Mouse (Mus musculus) heart, adult 18-20 months (tissue): ENCODE measurements around the gene Exosc5. TPM values are rescaled to one million over a fixed set of nuclear protein-coding genes. Genes with fewer than 3 reads are reported as not detected.

Source experiments
- DNase-seq, 2 experiments: peaks; one replicate each; pipeline ENCODE4 v3.0.0; 2021 to 2022; ENCODE audit warnings: mixed read lengths in 1 of 2
- long read RNA-seq, 2 experiments: library from polyadenylated mRNA; stranded (forward); transcript quantifications; one replicate each; pipeline ENCODE4 v2.0.0; 2021
- total RNA-seq, 2 experiments: library from RNA; stranded (reverse); gene quantifications; 2 replicates each; pipeline ENCODE4 v1.2.3; 2021

Gene Exosc5
- total RNA-seq, result 10 to 100 TPM; 17.2 to 17.5 TPM
- long read RNA-seq, experiment 1, transcript Exosc5-201 (6 exons, 1,020 nt), result major isoform, 7 of 9 reads
- long read RNA-seq, experiment 1, partial matches to known transcripts, result 0 of 9 reads
- long read RNA-seq, experiment 1, other reads (novel, unspliced or antisense), result 2 of 9 reads
- long read RNA-seq, experiment 2, transcript Exosc5-201 (6 exons, 1,020 nt), result major isoform, 6 of 6 reads
- long read RNA-seq, experiment 2, partial matches to known transcripts, result 0 of 6 reads
- long read RNA-seq, experiment 2, other reads (novel, unspliced or antisense), result 0 of 6 reads

DNA sequence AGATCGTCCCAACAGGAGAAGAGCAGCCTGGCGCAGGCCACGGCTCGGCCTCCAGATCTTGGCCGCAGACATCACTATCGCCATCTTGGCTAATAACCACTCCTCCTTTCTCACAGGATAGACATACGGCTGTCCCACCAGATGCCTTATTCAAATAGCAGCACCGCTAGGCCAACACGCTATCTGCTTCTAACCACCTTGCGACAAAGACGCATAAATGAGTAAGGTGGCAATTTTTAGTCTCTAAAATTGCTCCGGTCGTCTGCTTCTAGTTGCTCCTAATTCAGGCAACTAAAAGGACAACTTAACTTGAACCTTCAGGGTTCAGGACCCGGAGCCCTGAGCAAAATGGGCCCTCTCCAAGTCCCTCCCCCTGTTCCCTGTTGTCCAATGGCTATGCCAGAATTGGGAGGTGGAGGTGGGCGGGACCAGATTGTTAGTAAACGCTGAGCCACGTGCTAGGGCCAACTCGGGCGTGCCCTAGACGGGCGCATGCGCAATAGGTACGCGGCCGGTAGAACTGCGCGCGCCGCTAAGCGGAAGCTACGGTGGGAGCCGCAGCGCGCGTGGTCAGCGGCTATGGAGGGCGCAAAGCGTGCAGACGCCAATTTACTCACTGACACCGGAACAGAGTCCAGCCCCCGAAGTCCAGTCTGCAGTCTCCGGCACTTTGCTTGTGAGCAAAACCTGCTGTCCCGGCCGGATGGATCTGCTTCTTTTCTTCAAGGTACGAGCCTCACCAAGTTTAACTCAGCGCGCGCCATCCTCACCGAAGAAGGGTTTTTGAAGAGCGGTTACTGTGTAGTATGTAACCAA lies at the start of gene Exosc5, which contains the start of gene Bckdha:
Exosc5 (plus strand) TSS at position 508 of the 816 bp plus-strand sequence.
Bckdha (minus strand) TSS at position 325 of the 816 bp plus-strand sequence.
- DNase-seq, result peak; percentile 100

- DNase-seq, result no peak
Observed at GRCm38 (mm10) chr7:25610056-25610455, 48.9 kb upstream of the Exosc5 start.

- DNase-seq, result no peak
Observed at GRCm38 (mm10) chr7:25611501-25611900, 47.5 kb upstream of the Exosc5 start.

DNA sequence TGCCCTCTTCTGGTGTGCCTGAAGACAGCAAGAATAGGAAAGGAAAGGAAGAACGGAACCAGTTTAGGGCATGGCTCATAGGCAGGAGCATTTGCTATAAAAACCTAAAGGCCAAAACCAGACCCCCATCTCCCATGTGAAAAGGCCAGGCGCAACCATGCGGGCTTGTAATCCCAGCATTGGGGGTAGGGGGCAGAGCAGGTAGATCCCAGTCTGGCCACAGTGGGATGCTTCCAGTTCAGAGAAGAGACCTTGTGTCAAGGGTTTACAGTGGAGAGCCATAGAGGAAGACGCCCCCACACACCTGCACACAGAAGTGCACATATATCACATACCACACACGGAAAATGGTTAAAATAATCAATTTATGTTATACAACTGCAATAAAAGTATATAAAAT lies 44.9 kb upstream of the Exosc5 start:
- no peak for DNase-seq

DNA sequence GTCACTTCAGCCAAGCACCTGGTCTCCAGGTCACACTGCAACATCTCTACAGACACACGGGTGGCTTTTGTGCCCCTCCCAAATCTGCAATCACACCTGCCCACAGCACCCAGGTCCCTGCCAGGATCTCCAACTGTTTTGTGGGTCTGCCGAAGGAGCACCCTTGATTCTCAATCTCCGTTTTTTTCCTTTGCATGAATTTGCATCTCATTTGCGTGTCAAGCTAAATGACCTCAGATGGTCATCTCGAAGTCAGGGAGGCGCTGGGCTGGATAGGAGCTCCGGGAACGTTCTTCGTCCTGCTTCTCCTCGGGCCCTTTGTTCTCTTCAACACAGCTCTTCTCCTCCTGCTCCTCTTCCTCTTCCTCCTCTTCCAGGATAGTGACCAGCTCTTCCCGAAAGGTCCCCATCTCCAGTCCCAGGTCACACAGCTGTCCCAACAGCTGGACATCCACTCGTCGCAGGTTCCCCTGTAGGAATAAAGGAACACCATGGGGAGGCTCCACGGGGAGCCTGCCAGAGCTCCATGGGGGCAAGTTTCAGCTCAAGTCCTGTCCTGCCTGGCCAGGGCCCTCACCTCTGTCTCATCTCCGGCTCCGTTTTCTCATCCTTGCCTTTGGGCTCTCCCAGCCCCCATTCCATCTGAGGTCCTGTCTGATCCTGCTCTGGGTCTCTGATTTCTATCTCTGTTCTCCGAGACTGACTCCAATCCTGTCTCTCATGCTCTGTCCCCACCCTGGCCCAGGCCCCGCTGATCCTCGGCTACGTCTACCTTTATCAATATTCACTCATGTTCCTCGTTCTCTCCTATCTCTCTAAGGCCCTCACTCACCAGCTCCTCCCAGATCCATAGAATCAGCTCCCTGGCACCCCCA lies 43.9 kb upstream of the Exosc5 start:
- no peak for DNase-seq

DNA sequence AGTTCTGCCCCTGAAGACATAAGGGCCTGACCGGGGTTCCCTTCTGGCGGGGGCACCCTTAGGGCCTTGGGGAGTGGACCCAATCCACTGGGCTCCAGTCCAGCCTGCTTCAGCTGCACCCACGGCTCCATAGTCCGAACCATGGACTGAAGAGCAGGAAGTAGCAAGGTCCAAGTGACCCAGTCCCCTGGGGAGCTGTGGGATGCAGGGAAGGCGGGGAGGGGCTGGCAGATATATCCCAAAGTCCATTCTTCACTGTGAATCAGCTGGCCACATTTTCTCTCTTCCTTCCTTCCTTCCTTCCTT lies 43.3 kb upstream of the Exosc5 start, which contains the start of gene Erich4:
Erich4 (minus strand) TSS at position 187 of the 306 bp plus-strand sequence.
- no peak for DNase-seq

DNA sequence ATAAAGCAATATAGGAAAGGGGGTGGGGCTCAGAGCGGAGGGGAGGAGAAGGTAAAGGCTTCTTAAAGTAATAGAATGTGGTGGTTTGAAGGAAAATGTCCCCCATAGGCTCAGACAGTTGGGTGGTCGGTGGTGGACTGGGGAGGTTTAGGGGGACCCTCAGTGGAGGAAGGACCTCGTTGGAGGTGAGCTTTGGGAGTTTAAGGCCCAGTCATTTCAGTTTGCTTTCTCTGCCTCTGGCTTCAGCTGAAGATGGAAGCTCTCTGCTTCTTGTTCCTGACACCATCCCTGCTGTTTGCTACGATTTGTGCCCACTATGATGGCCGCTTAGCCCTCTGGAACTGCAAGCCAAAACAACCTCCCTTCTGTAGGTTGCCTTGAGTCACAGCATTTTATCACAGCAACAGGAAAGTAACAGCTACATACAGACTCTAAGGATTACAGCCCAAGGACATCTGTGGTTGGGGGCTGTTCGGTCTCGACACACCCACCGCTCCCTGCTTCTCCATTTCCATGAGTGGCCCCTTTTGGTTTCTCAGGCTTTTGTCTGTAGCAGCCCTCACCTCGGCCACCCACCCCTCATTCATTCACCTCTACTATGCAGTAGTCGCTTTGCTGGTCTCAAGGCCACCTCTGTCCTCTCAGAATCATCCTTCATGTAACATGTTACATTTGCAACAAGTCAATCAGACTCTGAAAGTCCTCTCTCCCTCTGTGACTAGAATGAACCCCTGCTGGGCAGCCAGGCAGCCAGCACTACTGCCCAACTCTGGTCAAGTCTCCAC lies 41.4 kb upstream of the Exosc5 start:
- DNase-seq, result no peak

DNA sequence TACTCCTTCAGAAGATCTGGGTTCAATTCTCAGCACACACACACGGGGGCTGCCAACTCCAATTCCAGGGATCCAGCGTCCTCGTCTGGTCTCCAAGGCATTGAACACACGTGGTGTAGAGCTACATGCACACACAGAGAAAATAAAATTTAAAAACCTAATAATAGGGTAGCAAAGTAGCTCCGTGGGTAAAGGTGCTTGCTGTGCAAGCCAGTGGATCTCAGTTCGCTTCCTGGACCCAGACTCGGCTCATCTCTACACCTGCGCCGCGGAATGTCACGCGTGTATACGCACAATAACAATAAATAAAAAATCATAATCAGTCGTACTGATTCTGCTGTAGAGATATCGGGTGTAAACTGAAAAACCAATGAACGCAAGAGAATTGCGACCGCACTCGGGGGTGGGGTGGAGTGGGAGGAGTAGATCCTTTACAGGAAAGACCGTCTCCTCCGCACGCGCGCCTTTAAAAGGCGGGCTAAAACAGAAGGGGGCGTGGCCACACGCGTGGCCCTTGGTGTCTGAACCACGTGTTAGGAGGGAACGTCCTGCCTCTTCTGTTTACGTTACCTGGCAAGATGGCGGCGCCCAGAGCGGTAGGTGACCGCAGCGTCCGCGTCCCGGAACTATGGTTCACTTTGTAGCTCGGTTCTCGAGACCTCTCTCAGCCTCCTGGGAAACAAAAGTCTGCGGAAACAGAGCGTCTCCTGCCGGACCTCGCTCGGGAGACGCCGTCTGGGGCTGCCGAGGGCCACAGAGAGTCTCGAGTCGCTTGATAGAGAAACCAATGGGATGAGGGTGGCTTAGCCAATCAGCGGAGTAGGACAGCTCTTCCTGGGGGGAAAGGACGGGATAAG lies 39.9 kb upstream of the Exosc5 start, which contains the start of gene Dmac2:
Dmac2 (plus strand) TSS at position 550 of the 857 bp plus-strand sequence.
- DNase-seq, result peak; percentile 96 to 98

- no peak for DNase-seq
Observed at GRCm38 (mm10) chr7:25619722-25619991, 39.3 kb upstream of the Exosc5 start.

DNA sequence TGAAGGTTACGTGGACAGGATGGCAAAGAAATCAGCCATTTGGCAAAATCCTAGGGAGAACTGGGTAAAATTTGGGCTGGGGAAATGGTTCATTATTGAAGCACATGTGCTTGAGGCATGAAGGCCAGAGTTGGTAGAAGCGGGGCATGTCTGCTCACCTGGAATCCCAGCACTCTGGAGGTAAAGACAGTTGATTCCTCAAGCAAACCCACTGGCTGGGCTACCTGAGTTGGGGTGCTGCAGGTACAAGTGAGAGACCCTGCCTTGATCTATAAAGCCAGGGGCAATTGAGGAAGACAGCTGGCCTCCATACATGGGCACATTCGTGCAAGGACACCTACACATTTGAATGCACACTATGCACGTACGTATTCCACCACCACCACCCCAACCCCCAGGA lies 38.9 kb upstream of the Exosc5 start:
- no peak for DNase-seq

DNA sequence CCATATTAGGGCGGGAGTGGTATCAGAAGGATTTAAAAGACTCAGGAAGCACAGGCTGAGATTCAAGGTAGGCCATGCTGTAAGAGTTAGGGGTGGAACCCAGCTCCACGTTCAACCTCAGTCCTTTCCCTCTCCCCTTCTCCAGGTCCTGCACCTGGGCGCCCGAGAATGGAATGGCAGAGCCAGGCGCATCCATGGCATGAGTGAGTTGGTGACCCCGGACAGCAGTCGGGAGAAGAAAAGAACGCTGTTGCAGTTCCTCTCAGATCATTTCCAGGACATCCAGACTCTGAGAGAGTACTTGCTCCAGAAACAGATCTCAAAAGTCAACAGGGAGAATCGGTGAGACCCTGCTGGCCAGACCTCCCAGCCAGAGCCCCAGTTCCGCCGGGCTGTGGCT lies 38.2 kb upstream of the Exosc5 start:
- DNase-seq, result no peak

DNA sequence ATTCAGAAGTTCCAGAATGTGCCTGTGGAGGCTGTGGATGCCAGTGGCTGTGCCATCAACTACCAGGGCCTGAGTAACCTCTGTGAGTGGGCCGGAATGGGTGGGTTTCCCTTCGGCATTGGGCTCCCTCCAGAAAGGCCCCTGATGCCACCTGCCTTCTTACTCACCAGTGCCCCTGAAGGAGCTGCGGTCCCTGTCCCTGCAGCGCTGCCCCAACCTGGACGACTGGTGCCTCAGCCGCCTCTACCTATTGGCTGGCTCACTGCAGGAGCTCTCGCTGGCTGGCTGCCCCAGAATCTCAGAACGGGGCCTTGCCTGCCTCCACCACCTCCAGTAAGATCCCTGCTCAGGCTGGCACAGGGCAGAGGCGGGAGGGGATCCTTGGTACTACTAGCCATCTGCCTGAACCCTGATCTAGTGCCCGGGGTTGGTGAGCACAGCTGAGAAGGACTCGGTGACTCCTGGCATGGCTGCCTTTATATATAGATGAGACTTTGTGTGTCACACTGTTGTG lies 35.0 kb upstream of the Exosc5 start:
- DNase-seq, result no peak

DNA sequence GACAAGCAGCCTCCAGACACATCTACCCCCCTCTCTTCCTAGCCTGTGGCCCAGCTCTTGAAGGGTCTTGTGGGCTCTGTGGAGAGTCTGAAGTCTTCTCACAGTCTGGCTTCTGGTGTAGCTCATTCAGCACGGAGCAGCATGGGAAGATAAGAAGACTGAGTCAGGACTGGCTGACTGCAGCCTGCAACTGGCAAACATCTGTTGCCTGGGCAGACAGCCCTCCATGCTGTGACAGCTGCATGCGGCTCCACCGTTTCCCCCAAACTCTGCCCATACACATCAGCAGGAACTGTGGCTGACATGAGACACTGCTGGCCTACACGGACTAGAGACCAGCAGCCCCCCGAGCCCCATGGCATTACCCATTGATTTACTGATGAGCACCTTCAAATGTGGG lies 34.1 kb upstream of the Exosc5 start:
- DNase-seq, result peak; percentile 70 to 80

DNA sequence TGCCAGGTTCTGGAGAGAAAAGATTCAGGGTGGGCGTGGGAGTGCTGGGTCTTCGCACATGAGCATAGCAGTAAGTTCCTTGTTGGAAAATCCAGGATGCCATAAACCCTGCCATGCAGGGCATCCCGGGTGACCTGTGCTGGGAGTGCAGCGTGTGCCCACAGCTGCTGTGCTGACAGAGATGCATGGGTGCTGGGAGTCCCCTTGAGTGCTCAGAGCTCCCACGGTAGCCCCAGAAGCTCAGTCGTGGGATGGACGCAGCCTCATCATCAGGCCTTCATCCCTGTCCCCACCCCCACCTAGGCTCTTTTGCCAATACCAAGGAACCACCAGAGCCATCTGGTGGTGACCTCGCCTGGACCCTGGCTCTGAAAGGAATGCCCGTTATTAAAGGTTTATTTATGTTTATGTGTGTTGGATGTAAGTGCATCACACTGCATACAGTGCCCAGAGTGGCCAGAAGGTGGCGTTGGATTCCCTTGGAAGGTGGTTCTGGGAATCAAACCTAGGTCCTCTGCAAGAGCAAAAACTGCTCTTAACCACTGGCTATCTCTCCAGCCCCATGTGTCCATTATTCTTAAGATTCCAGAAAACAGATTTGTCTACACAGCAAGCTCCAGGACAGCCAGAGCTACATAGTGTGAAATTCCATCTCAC lies 33.2 kb upstream of the Exosc5 start:
- DNase-seq, result peak in 1 of 2 experiments; percentile 59

- DNase-seq, result peak; percentile 83 to 90
Observed at GRCm38 (mm10) chr7:25626509-25627430, 32.2 kb upstream of the Exosc5 start, which contains the start of gene B3gnt8. Gene B3gnt8, plus strand, starts transcription at chr7:25626654.

- DNase-seq, result peak; percentile 80 to 87
Observed at GRCm38 (mm10) chr7:25627431-25628322, 31.3 kb upstream of the Exosc5 start.

DNA sequence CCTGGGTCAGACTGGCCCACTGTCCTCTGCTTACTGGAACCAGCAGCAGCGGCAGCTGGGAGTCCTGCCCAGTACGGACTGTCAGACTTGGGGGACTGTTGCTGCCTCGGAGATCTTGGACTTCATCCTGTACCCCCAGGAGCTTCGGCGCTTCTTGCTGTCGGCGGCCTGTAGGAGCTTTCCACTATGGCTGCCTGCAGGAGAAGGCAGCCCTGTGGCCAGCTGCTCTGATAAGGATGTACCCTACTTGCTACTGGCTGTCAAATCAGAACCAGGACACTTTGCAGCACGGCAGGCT lies 30.7 kb upstream of the Exosc5 start:
- DNase-seq, result no peak

- no peak for DNase-seq
Observed at GRCm38 (mm10) chr7:25632679-25633078, 26.3 kb upstream of the Exosc5 start.
